Mouse (Mus musculus): ENCODE data around the gene Nmrk1. TPM values are rescaled to one million over a fixed set of nuclear protein-coding genes. Genes with fewer than 3 reads are reported as not detected.

Gene Nmrk1
- polyA plus RNA-seq, 1 experiment from 2014 or later = 8.7 TPM

DNA sequence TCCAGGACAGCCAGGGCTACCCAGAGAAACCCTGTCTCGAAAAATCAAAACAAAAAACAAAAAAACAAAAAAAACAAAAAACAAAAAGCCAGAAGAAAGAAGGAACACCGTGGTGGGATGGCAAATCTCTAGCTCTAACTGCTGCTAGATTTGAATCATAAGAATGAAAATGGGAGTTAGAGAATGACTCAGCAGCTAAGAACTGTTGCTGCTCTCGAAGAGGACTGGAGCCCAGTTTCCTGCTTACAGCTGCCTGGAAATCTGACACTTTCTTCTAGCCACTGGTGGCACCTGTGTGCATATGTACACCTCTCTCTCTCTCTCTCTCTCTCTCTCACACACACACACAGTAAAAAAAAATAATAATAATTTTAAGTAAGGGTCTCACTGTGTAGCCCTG, 14.6 kb downstream of the Nmrk1 start:
- Histone ChIP-seq H3K4me1 (0 out of 2 replicates have a peak, but pooled peaks cover 3% of the 10 kb centered on the region), H3K27ac (replicated peaks) (no peak overlapping the region), H3K27me3 (replicated peaks; ENCODE audit: low read depth, poor library complexity, severe bottlenecking) (no peaks in the 10 kb centered on the region), H3K9me3 (no peaks in the 10 kb centered on the region), H3K36me3 (replicated peaks) (no peaks in the 10 kb centered on the region; the same call in 1 of the 2 replicates), H3K4me3 (no peak overlapping the region)
- no peak for DNase-seq (ENCODE audit: low spot score)
- 67% methylated on average over 3 of the region's 3 CpGs for WGBS

GRCm38 (mm10) chr19:18646853-18647420, 15.2 kb downstream of the Nmrk1 start:
- no peak for DNase-seq (ENCODE audit: low spot score)
- no peak overlapping the region for H3K4me3 ChIP-seq
- H3K27ac ChIP-seq (replicated peaks) = no peak overlapping the region
- H3K27me3 ChIP-seq (replicated peaks; ENCODE audit: low read depth, poor library complexity, severe bottlenecking) = no peaks in the 10 kb centered on the region
- H3K36me3 ChIP-seq (replicated peaks) = no peaks in the 10 kb centered on the region; the same call in 1 of the 2 replicates
- H3K4me1 ChIP-seq = 0 out of 2 replicates have a peak, but pooled peaks cover 3% of the 10 kb centered on the region
- 71% methylated on average over 5 of the region's 5 CpGs for WGBS
- H3K9me3 ChIP-seq = no peaks in the 10 kb centered on the region

DNA sequence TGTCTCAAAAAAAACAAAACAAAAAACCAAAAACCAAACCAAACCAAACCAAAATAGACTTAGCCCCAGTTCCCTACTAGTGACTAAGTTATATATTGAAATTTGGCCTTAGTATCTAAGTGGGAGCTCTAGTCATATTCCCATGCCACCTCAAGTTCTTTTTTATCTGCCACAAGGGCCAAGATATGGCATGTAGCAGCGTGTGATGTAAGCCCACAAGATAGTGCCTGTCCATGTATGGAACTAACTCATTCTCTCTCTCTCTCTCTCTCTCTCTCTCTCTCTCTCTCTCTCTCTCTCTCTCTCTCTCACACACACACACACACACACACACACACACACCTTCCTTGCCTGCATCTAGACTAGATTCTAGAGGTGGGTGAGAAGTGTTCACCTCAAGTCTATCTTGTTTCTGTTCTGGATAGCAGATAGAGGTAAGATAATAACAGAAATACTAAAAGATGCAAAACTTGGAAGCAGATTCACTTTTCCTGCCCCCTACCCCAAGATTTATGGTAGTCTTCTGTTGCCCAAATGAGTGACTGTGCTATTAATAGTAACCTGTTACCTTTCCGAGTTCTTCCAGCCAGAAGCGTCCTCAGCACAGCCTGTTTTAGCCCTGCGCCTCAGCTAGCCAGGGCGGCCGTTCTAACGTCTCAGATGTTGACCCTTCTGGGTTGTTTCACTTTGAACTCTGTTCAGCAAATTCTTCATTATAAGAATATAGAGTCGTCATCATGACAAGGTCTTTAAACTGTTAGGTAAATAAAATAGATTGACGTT, 16.2 kb downstream of the Nmrk1 start:
- no peaks in the 10 kb centered on the region for H3K9me3 ChIP-seq
- WGBS = 79% methylated on average over 9 of the region's 9 CpGs
- H3K4me3 ChIP-seq = no peak overlapping the region
- no peaks in the 10 kb centered on the region for H3K27me3 ChIP-seq (replicated peaks; ENCODE audit: low read depth, poor library complexity, severe bottlenecking)
- no peak overlapping the region for H3K27ac ChIP-seq (replicated peaks)
- no peaks in the 10 kb centered on the region for H3K36me3 ChIP-seq (replicated peaks)
- H3K4me1 ChIP-seq = 0 out of 2 replicates have a peak, but pooled peaks cover 3% of the 10 kb centered on the region
- no peak for DNase-seq (ENCODE audit: low spot score)

- no peak for DNase-seq (ENCODE audit: low spot score)
- no peaks in the 10 kb centered on the region for H3K27me3 ChIP-seq (replicated peaks; ENCODE audit: low read depth, poor library complexity, severe bottlenecking)
- no peaks in the 10 kb centered on the region for H3K9me3 ChIP-seq
- 88% methylated on average over 6 of the region's 6 CpGs for WGBS
- H3K4me3 ChIP-seq = no peak overlapping the region
- H3K27ac ChIP-seq (replicated peaks) = no peak overlapping the region
- 0 out of 2 replicates have a peak, but pooled peaks cover 3% of the 10 kb centered on the region for H3K4me1 ChIP-seq
- H3K36me3 ChIP-seq (replicated peaks) = no peaks in the 10 kb centered on the region
These were observed 16.8 kb downstream of the Nmrk1 start for GRCm38 (mm10) chr19:18648558-18648945.

- Histone ChIP-seq H3K4me1 (0 out of 2 replicates have a peak, but pooled peaks cover 3% of the 10 kb centered on the region), H3K4me3 (no peak overlapping the region), H3K36me3 (replicated peaks) (no peaks in the 10 kb centered on the region), H3K27me3 (replicated peaks; ENCODE audit: low read depth, poor library complexity, severe bottlenecking) (no peaks in the 10 kb centered on the region), H3K27ac (replicated peaks) (no peak overlapping the region), H3K9me3 (no peaks in the 10 kb centered on the region)
- WGBS = 90% methylated on average over 4 of the region's 4 CpGs
- DNase-seq (ENCODE audit: low spot score) = no peak
These were observed 18.2 kb downstream of the Nmrk1 start for GRCm38 (mm10) chr19:18649955-18650354.

DNA sequence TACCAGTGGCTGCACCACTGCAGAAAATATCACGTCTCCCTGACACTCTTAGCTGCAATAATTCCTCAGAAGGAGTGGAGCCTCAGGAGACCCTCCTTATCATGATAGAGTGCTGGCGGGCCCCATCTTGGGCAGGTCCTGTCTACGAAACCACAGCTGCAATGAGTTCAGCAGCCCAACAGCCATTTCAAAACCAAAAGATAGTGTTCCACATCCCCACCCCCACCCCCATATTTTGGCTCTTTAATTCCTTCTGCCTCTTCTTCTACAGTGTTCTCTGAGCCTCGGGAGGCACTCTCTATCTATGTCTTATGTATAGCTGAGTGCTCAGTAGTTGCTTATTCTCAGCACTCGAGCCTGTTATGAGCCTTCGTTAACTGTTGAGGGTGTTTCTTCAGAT, 18.7 kb downstream of the Nmrk1 start:
- Histone ChIP-seq H3K36me3 (replicated peaks) (no peaks in the 10 kb centered on the region), H3K4me1 (0 out of 2 replicates have a peak, but pooled peaks cover 3% of the 10 kb centered on the region), H3K27ac (replicated peaks) (no peak overlapping the region), H3K27me3 (replicated peaks; ENCODE audit: low read depth, poor library complexity, severe bottlenecking) (no peaks in the 10 kb centered on the region), H3K9me3 (no peaks in the 10 kb centered on the region), H3K4me3 (no peak overlapping the region)
- DNase-seq (ENCODE audit: low spot score) = no peak
- WGBS = 87% methylated on average over 6 of the region's 6 CpGs

DNA sequence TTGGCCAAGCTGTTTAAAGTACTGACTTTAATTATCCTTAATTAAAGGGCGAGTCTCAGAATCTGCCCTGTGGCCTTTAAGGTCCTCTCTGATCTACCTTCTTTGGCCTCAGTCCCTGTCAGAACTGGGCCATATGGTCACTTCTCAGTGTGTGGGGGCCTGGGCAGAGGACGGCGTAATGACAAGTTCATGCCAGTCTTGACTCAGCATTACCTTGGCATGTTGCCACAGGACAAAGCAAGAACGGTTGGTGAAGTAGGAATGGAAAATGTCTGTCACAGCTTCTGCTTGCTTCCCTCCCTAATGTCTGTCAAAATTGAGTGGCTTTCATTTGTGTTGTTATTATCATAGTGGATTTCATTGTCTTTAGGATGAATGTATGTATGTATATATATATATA, 20.8 kb downstream of the Nmrk1 start:
- WGBS = 53% methylated on average over 4 of the region's 4 CpGs
- DNase-seq (ENCODE audit: low spot score) = no peak

GRCm38 (mm10) chr19:18653058-18653457, 21.3 kb downstream of the Nmrk1 start:
- Histone ChIP-seq H3K9me3 (no peaks in the 10 kb centered on the region), H3K27me3 (replicated peaks; ENCODE audit: low read depth, poor library complexity, severe bottlenecking) (no peaks in the 10 kb centered on the region), H3K4me3 (no peak overlapping the region), H3K27ac (replicated peaks) (no peak overlapping the region), H3K4me1 (0 out of 2 replicates have a peak, but pooled peaks cover 3% of the 10 kb centered on the region), H3K36me3 (replicated peaks) (no peaks in the 10 kb centered on the region)
- DNase-seq (ENCODE audit: low spot score) = no peak
- 78% methylated on average over 6 of the region's 6 CpGs for WGBS

More for the DNA sequence above, 20.8 kb downstream of the Nmrk1 start:
- no peaks in the 10 kb centered on the region for H3K36me3 ChIP-seq (replicated peaks)
- H3K27me3 ChIP-seq (replicated peaks; ENCODE audit: low read depth, poor library complexity, severe bottlenecking) = no peaks in the 10 kb centered on the region
- H3K27ac ChIP-seq (replicated peaks) = no peak overlapping the region
- H3K9me3 ChIP-seq = no peaks in the 10 kb centered on the region
- H3K4me3 ChIP-seq = no peak overlapping the region
- H3K4me1 ChIP-seq = 0 out of 2 replicates have a peak, but pooled peaks cover 3% of the 10 kb centered on the region

DNA sequence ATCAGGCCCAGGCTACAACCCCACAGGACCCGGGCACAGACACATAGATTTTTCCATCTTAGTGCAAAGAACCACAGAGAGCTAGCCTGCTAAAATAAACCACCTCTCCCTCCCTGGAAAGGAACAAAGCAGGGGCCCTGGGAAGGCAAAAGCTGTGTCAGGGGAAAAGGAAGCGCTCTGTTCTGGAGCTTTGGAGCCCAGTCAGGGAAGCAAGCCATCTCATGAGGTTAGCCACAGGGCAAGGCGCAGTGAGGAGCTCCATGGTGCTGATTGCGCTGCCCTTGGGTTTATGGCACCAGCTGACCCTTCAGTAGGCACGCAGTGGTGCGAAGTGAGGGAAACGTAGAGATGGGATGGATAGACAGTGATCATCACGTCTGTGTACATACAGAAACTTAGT, 22.6 kb downstream of the Nmrk1 start:
- Histone ChIP-seq H3K9me3 (no peaks in the 10 kb centered on the region), H3K4me1 (0 out of 2 replicates have a peak, but pooled peaks cover 3% of the 10 kb centered on the region), H3K36me3 (replicated peaks) (no peaks in the 10 kb centered on the region), H3K27ac (replicated peaks) (no peak overlapping the region), H3K27me3 (replicated peaks; ENCODE audit: low read depth, poor library complexity, severe bottlenecking) (no peaks in the 10 kb centered on the region), H3K4me3 (no peak overlapping the region)
- WGBS = 93% methylated on average over 8 of the region's 8 CpGs
- DNase-seq (ENCODE audit: low spot score) = no peak

DNA sequence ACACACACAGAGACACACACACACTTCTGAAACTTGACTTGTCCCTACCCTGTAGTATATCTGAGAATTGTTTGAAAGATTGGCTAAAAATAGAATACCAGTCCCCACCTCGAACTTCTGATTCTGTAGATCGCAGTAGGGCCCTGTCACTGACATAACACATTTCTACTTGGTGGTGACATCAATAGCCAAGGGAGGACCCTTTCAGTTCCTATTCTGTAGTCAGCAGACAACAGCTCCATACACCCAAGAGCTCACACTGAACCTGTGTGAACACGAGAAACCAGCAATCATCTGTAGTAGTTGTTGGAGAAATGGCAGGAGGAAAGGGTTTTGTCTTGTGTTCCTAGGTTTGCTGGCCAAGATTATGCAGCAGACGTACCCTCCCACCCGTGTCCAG, 23.2 kb downstream of the Nmrk1 start:
- H3K4me1 ChIP-seq = 0 out of 2 replicates have a peak, but pooled peaks cover 3% of the 10 kb centered on the region
- DNase-seq (ENCODE audit: low spot score) = no peak
- H3K4me3 ChIP-seq = no peak overlapping the region
- H3K9me3 ChIP-seq = no peaks in the 10 kb centered on the region
- no peaks in the 10 kb centered on the region for H3K27me3 ChIP-seq (replicated peaks; ENCODE audit: low read depth, poor library complexity, severe bottlenecking)
- WGBS = 90% methylated on average over 5 of the region's 5 CpGs
- no peak overlapping the region for H3K27ac ChIP-seq (replicated peaks)
- H3K36me3 ChIP-seq (replicated peaks) = no peaks in the 10 kb centered on the region

DNA sequence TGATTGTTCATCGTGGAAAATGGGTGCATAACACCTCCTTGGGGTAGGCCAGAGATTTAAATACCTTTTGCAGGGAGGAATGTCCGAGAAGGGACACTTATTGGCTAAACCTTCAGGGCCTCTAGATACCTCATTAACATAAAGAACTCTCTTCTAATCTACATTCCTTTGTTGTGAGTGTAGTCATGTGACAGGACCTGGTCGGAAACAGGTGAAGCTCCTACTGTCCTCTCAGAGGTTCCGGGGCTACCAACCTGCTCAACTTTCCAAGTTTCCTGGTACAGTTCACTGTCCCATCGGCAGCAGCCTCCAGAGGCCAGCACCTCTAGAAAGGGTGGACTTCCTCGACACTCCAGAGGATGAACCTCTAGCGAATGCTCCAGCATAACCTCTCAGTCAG, 24.2 kb downstream of the Nmrk1 start:
- WGBS = 85% methylated on average over 7 of the region's 7 CpGs
- H3K27ac ChIP-seq (replicated peaks) = no peak overlapping the region
- H3K27me3 ChIP-seq (replicated peaks; ENCODE audit: low read depth, poor library complexity, severe bottlenecking) = no peaks in the 10 kb centered on the region
- H3K36me3 ChIP-seq (replicated peaks) = no peaks in the 10 kb centered on the region
- H3K9me3 ChIP-seq = no peaks in the 10 kb centered on the region
- no peaks in the 10 kb centered on the region for H3K4me1 ChIP-seq
- no peak for DNase-seq (ENCODE audit: low spot score)
- no peak overlapping the region for H3K4me3 ChIP-seq

DNA sequence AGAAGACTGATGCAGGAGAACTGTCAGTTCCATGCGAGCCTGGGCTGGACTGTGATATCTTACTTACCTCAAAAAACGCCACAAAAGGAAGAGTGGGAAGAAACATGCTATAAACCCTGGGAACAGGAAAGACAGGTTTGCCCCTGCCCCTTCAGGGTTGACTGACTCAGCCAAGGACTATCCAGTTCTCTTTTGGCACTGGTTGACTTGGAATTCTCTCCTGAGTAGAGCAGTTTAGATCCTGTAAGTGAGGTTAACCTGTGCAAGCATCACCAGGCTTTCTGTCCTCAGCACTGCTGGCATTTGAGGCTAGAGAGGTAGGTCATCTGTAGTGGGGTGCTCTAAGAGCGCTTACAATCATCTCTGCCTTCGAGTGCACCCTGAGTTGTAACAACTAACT, 26.7 kb downstream of the Nmrk1 start:
- H3K36me3 ChIP-seq (replicated peaks) = no peaks in the 10 kb centered on the region
- no peak overlapping the region for H3K27ac ChIP-seq (replicated peaks)
- no peaks in the 10 kb centered on the region for H3K4me1 ChIP-seq
- H3K9me3 ChIP-seq = no peaks in the 10 kb centered on the region
- H3K4me3 ChIP-seq = no peak overlapping the region
- DNase-seq (ENCODE audit: low spot score) = no peak
- no peaks in the 10 kb centered on the region for H3K27me3 ChIP-seq (replicated peaks; ENCODE audit: low read depth, poor library complexity, severe bottlenecking)
- WGBS = 72% methylated on average over 4 of the region's 4 CpGs

DNA sequence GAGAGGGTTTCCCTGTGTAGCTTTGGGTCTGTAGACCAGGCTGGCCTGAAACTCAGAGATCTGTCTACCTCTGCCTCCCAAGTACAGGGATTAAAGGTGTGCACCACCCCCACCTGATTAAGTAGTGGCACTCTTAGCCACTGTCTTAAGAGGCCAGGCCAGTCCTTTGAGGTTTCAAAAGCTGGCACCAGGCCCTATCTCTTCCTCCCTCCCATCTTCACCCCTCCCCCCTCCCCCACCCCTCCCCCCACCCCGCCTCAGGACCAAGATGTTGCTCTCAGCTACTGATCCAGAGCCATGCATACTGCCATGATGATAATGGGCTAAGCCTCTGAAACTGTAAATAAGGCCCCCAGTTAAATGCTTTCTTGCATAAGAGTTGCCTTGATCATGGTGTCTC, 27.6 kb downstream of the Nmrk1 start:
- no peaks in the 10 kb centered on the region for H3K9me3 ChIP-seq
- no peak for DNase-seq (ENCODE audit: low spot score)
- no peak overlapping the region for H3K27ac ChIP-seq (replicated peaks)
- no peaks in the 10 kb centered on the region for H3K27me3 ChIP-seq (replicated peaks; ENCODE audit: low read depth, poor library complexity, severe bottlenecking)
- no peaks in the 10 kb centered on the region for H3K4me1 ChIP-seq
- no peaks in the 10 kb centered on the region for H3K36me3 ChIP-seq (replicated peaks)
- 38% methylated on average over 1 of the region's 1 CpGs for WGBS
- no peak overlapping the region for H3K4me3 ChIP-seq
